Mouse (Mus musculus) T-helper 1 cell (primary cell): ENCODE data around the gene Ifngr2.

ENCODE experiments used
- in situ Hi-C: fragments of 300-600 bp; cut with MboI, MseI; formaldehyde crosslinking; loops from one replicate; pipeline ENCODE4 v1.15.1; 2025; ENCODE audit warnings: high pct_unique_total_duplicates

Ifngr2 gene

GRCm38 (mm10) chr16:91564580-91565291 lies 17.9 kb downstream of the Ifngr2 start:
- in situ Hi-C loops: loop anchor here (10.0 to 25.0 kb wide), 2 partner anchors 50 to 1077 kb away; no protein-coding TSS in a partner anchor

GRCm38 (mm10) chr16:91565292-91565951 lies 18.6 kb downstream of the Ifngr2 start:
- in situ Hi-C loops: loop anchor here (10.0 to 25.0 kb wide), 2 partner anchors 51 to 1078 kb away; no protein-coding TSS in a partner anchor

- in situ Hi-C loops: loop anchor here (10.0 to 25.0 kb wide), 2 partner anchors 51 to 1079 kb away; no protein-coding TSS in a partner anchor
Observed at GRCm38 (mm10) chr16:91566002-91566401, 19.1 kb downstream of the Ifngr2 start.

GRCm38 (mm10) chr16:91568960-91569359 lies 22.1 kb downstream of the Ifngr2 start:
- in situ Hi-C loops: loop anchor here (10.0 to 25.0 kb wide), 2 partner anchors 54 to 1082 kb away; no protein-coding TSS in a partner anchor

- in situ Hi-C loops: loop anchor here (25.0 kb wide), 1 partner anchor 1084 kb away; no protein-coding TSS in a partner anchor
Observed at GRCm38 (mm10) chr16:91571105-91571504, 24.2 kb downstream of the Ifngr2 start.

- in situ Hi-C loops: no loop called here
Observed at GRCm38 (mm10) chr16:91575151-91575550, 28.3 kb downstream of the Ifngr2 start.

GRCm38 (mm10) chr16:91578980-91579720 lies 32.3 kb downstream of the Ifngr2 start:
- in situ Hi-C loops: no loop called here

- in situ Hi-C loops: no loop called here
Observed at GRCm38 (mm10) chr16:91582307-91582706, 35.4 kb downstream of the Ifngr2 start.

GRCm38 (mm10) chr16:91585617-91586016 lies 38.7 kb downstream of the Ifngr2 start:
- in situ Hi-C loops: loop anchor here (5.0 kb wide), 1 partner anchor 73 kb away; no protein-coding TSS in a partner anchor

- in situ Hi-C loops: loop anchor here (5.0 kb wide), 1 partner anchor 74 kb away; no protein-coding TSS in a partner anchor
Observed at GRCm38 (mm10) chr16:91586244-91586643, 39.4 kb downstream of the Ifngr2 start.

GRCm38 (mm10) chr16:91587730-91588453 lies 41.0 kb downstream of the Ifngr2 start:
- in situ Hi-C loops: loop anchor here (5.0 kb wide), 1 partner anchor 76 kb away; no protein-coding TSS in a partner anchor

- in situ Hi-C loops: loop anchor here (5.0 kb wide), 1 partner anchor 76 kb away; no protein-coding TSS in a partner anchor
Observed at GRCm38 (mm10) chr16:91588703-91589102, 41.8 kb downstream of the Ifngr2 start.

GRCm38 (mm10) chr16:91592162-91592561 lies 45.3 kb downstream of the Ifngr2 start:
- in situ Hi-C loops: loop anchor here (5.0 to 10.0 kb wide), 2 partner anchors 225 to 1173 kb away; no protein-coding TSS in a partner anchor

GRCm38 (mm10) chr16:91593262-91593661 lies 46.4 kb downstream of the Ifngr2 start:
- in situ Hi-C loops: loop anchor here (5.0 to 10.0 kb wide), 2 partner anchors 226 to 1172 kb away; no protein-coding TSS in a partner anchor

- in situ Hi-C loops: loop anchor here (10.0 kb wide), 1 partner anchor 1170 kb away; no protein-coding TSS in a partner anchor
Observed at GRCm38 (mm10) chr16:91595076-91595475, 48.2 kb downstream of the Ifngr2 start.

- in situ Hi-C loops: loop anchor here (10.0 kb wide), 1 partner anchor 1168 kb away; no protein-coding TSS in a partner anchor
Observed at GRCm38 (mm10) chr16:91596397-91596778, 49.5 kb downstream of the Ifngr2 start.

GRCm38 (mm10) chr16:91596779-91597671 lies 50.2 kb downstream of the Ifngr2 start:
- in situ Hi-C loops: loop anchor here (10.0 kb wide), 1 partner anchor 1168 kb away; no protein-coding TSS in a partner anchor

GRCm38 (mm10) chr16:91597672-91598010 lies 50.8 kb downstream of the Ifngr2 start, which contains the start of gene Tmem50b:
TSS of gene Tmem50b (minus strand) at chr16:91597800.
- in situ Hi-C loops: loop anchor here (10.0 kb wide), 1 partner anchor 1167 kb away; no protein-coding TSS in a partner anchor

GRCm38 (mm10) chr16:91599242-91599641 lies 52.4 kb downstream of the Ifngr2 start:
- in situ Hi-C loops: loop anchor here (10.0 kb wide), 1 partner anchor 1166 kb away; no protein-coding TSS in a partner anchor
